Mouse (Mus musculus) fat pad, adult 2 months (tissue): Measurements from ENCODE around the gene Inpp4a.

Source experiments
- DNase-seq: peaks from one replicate; pipeline ENCODE4 v3.0.0-alpha.2; 2011; ENCODE audit warnings: low read depth, low spot score; ENCODE audit errors: extremely low read depth

Gene Inpp4a

GRCm38 (mm10) chr1:37356305-37356704 lies 56.6 kb downstream of the Inpp4a start:
- no peak for DNase-seq

GRCm38 (mm10) chr1:37357173-37357572 lies 57.5 kb downstream of the Inpp4a start:
- DNase-seq = no peak

GRCm38 (mm10) chr1:37358621-37359020 lies 59.0 kb downstream of the Inpp4a start:
- DNase-seq = no peak

- no peak for DNase-seq
Observed at GRCm38 (mm10) chr1:37359395-37360092, 59.9 kb downstream of the Inpp4a start.

GRCm38 (mm10) chr1:37360781-37361180 lies 61.1 kb downstream of the Inpp4a start:
- no peak for DNase-seq

GRCm38 (mm10) chr1:37362721-37363120 lies 63.1 kb downstream of the Inpp4a start:
- DNase-seq = no peak

- DNase-seq = no peak
Observed at GRCm38 (mm10) chr1:37368125-37368524, 68.5 kb downstream of the Inpp4a start.

- DNase-seq = no peak
Observed at GRCm38 (mm10) chr1:37368768-37369385, 69.2 kb downstream of the Inpp4a start.

GRCm38 (mm10) chr1:37376177-37376576 lies 76.5 kb downstream of the Inpp4a start:
- no peak for DNase-seq

- DNase-seq = no peak
Observed at GRCm38 (mm10) chr1:37376751-37377150, 77.1 kb downstream of the Inpp4a start.

GRCm38 (mm10) chr1:37378095-37378494 lies 78.4 kb downstream of the Inpp4a start:
- no peak for DNase-seq

- no peak for DNase-seq
Observed at GRCm38 (mm10) chr1:37379536-37379935, 79.9 kb downstream of the Inpp4a start.

- no peak for DNase-seq
Observed at GRCm38 (mm10) chr1:37380913-37381312, 81.2 kb downstream of the Inpp4a start.

- DNase-seq = no peak
Observed at GRCm38 (mm10) chr1:37384304-37384703, 84.6 kb downstream of the Inpp4a start.

GRCm38 (mm10) chr1:37386448-37386971 lies 86.8 kb downstream of the Inpp4a start:
- no peak for DNase-seq

- no peak for DNase-seq
Observed at GRCm38 (mm10) chr1:37393174-37393573, 93.5 kb downstream of the Inpp4a start.

GRCm38 (mm10) chr1:37396481-37396880 lies 96.8 kb downstream of the Inpp4a start:
- DNase-seq = no peak

- no peak for DNase-seq
Observed at GRCm38 (mm10) chr1:37398961-37399360, 99.3 kb downstream of the Inpp4a start.

- no peak for DNase-seq
Observed at GRCm38 (mm10) chr1:37399734-37400133, 100.1 kb downstream of the Inpp4a start.

GRCm38 (mm10) chr1:37401687-37402086 lies 102.0 kb downstream of the Inpp4a start:
- no peak for DNase-seq

GRCm38 (mm10) chr1:37405137-37405536 lies 105.5 kb downstream of the Inpp4a start:
- DNase-seq = no peak

- DNase-seq = no peak
Observed at GRCm38 (mm10) chr1:37407228-37407627, 107.6 kb downstream of the Inpp4a start.
